Mouse (Mus musculus): ENCODE results near the gene Rps29.

Rps29 gene

GRCm38 (mm10) chr12:69129634-69130310 is 29.2 kb downstream of the Rps29 start:
- DNase-seq (ENCODE audit: low spot score): no peak

- DNase-seq (ENCODE audit: low spot score): no peak
Measured at GRCm38 (mm10) chr12:69127626-69128025, 31.4 kb downstream of the Rps29 start.

- peak; percentile 47 for DNase-seq (ENCODE audit: low spot score)
Measured at GRCm38 (mm10) chr12:69127170-69127569, 31.8 kb downstream of the Rps29 start.

- DNase-seq (ENCODE audit: low spot score): no peak
Measured at GRCm38 (mm10) chr12:69125066-69125465, 33.9 kb downstream of the Rps29 start.

GRCm38 (mm10) chr12:69122801-69123200 is 36.2 kb downstream of the Rps29 start:
- no peak for DNase-seq (ENCODE audit: low spot score)

GRCm38 (mm10) chr12:69119908-69120307 is 39.1 kb downstream of the Rps29 start:
- no peak for DNase-seq (ENCODE audit: low spot score)
